Mouse (Mus musculus): ENCODE data around the gene Il11ra1. TPM values are rescaled to one million over a fixed set of nuclear protein-coding genes. Genes with fewer than 3 reads are reported as not detected.

Il11ra1 gene
- polyA plus RNA-seq, 1 experiment from 2014 or later = 83.7 TPM

- Histone ChIP-seq H3K4me1 (replicated peaks; ENCODE audit: control insufficient read depth, insufficient read depth, low read length) (peaks cover 9% of the 10 kb centered on the region), H3K27me3 (ENCODE audit: control insufficient read depth, insufficient read depth, low read length) (no peaks in the 10 kb centered on the region), H3K4me3 (ENCODE audit: low read depth, low read length) (no peak overlapping the region), H3K27ac (ENCODE audit: low read depth, low read length) (no peak overlapping the region), H3K9me3 (ENCODE audit: control insufficient read depth, low read length) (no peaks in the 10 kb centered on the region), H3K36me3 (ENCODE audit: control insufficient read depth, insufficient read depth, low read length) (peaks cover 3% of the 10 kb centered on the region; the same call in 1 of the 2 replicates), H3K9ac (ENCODE audit: low read depth, low read length) (no peak overlapping the region), H3K4me2 (replicated peaks; ENCODE audit: low read depth, low read length) (no peak overlapping the region)
- DNase-seq (ENCODE audit: low spot score) (peak; percentile 56), ATAC-seq (ENCODE audit: low FRiP score) (no peak)
- WGBS = 88% methylated on average over 5 of the region's 5 CpGs
Observed at GRCm38 (mm10) chr4:41715596-41715995, 15.8 kb downstream of the Il11ra1 start.

- DNase-seq (ENCODE audit: low spot score) (no peak), ATAC-seq (ENCODE audit: low FRiP score) (no peak)
- H3K36me3 ChIP-seq (ENCODE audit: control insufficient read depth, insufficient read depth, low read length) = peaks cover 3% of the 10 kb centered on the region; the same call in 1 of the 2 replicates
- H3K9ac ChIP-seq (ENCODE audit: low read depth, low read length) = no peak overlapping the region
- no peak overlapping the region for H3K4me2 ChIP-seq (replicated peaks; ENCODE audit: low read depth, low read length)
- no peak overlapping the region for H3K4me3 ChIP-seq (ENCODE audit: low read depth, low read length)
- no peaks in the 10 kb centered on the region for H3K27me3 ChIP-seq (ENCODE audit: control insufficient read depth, insufficient read depth, low read length)
- H3K9me3 ChIP-seq (ENCODE audit: control insufficient read depth, low read length) = no peaks in the 10 kb centered on the region
- WGBS = 63% methylated on average over 6 of the region's 6 CpGs
- peaks cover 9% of the 10 kb centered on the region for H3K4me1 ChIP-seq (replicated peaks; ENCODE audit: control insufficient read depth, insufficient read depth, low read length)
- H3K27ac ChIP-seq (ENCODE audit: low read depth, low read length) = no peak overlapping the region
Observed at GRCm38 (mm10) chr4:41716834-41717233, 17.0 kb downstream of the Il11ra1 start.

- WGBS = under 1% methylated on average over 27 of the region's 27 CpGs
- H3K27ac ChIP-seq (ENCODE audit: low read depth, low read length) = no peak within 1 kb of the TSS
- no peaks in the 10 kb centered on the region for H3K36me3 ChIP-seq (ENCODE audit: control insufficient read depth, insufficient read depth, low read length)
- H3K27me3 ChIP-seq (ENCODE audit: control insufficient read depth, insufficient read depth, low read length) = peaks cover 30% of the 10 kb centered on the region
- DNase-seq (ENCODE audit: low spot score) (peak; percentile 94), ATAC-seq (ENCODE audit: low FRiP score) (peak; percentile 89)
- H3K9me3 ChIP-seq (ENCODE audit: control insufficient read depth, low read length) = no peaks in the 10 kb centered on the region
- peak within 1 kb of the TSS; percentile 89 for H3K4me3 ChIP-seq (ENCODE audit: low read depth, low read length)
- H3K9ac ChIP-seq (ENCODE audit: low read depth, low read length) = peak within 1 kb of the TSS; percentile 92
- peak within 1 kb of the TSS; percentile 74 for H3K4me2 ChIP-seq (replicated peaks; ENCODE audit: low read depth, low read length)
- peaks cover 11% of the 10 kb centered on the region for H3K4me1 ChIP-seq (replicated peaks; ENCODE audit: control insufficient read depth, insufficient read depth, low read length)
Observed at GRCm38 (mm10) chr4:41722918-41723351, 23.1 kb downstream of the Il11ra1 start, which contains the start of gene Dctn3. Gene Dctn3, minus strand, starts transcription at chr4:41723170.

GRCm38 (mm10) chr4:41726826-41727621 is 27.2 kb downstream of the Il11ra1 start:
- DNase-seq (ENCODE audit: low spot score) = peak; percentile 55
- no peaks in the 10 kb centered on the region for H3K9me3 ChIP-seq (ENCODE audit: control insufficient read depth, low read length)
- peak; percentile 62 for ATAC-seq (ENCODE audit: low FRiP score)
- no peaks in the 10 kb centered on the region for H3K36me3 ChIP-seq (ENCODE audit: control insufficient read depth, insufficient read depth, low read length)
- no peak overlapping the region for H3K4me3 ChIP-seq (ENCODE audit: low read depth, low read length)
- peaks cover 16% of the 10 kb centered on the region for H3K4me1 ChIP-seq (replicated peaks; ENCODE audit: control insufficient read depth, insufficient read depth, low read length)
- no peak overlapping the region for H3K27ac ChIP-seq (ENCODE audit: low read depth, low read length)
- H3K9ac ChIP-seq (ENCODE audit: low read depth, low read length) = no peak overlapping the region; the same call in 1 of the 2 replicates
- H3K27me3 ChIP-seq (ENCODE audit: control insufficient read depth, insufficient read depth, low read length) = peaks cover 66% of the 10 kb centered on the region
- 17% methylated on average over 20 of the region's 20 CpGs for WGBS
- no peak overlapping the region for H3K4me2 ChIP-seq (replicated peaks; ENCODE audit: low read depth, low read length)

- no peak for ATAC-seq (ENCODE audit: low FRiP score)
- peak; percentile 57 for DNase-seq (ENCODE audit: low spot score)
- Histone ChIP-seq H3K9ac (ENCODE audit: low read depth, low read length) (0 out of 2 replicates have a peak within 1 kb of the TSS, but pooled peaks have one; percentile 15), H3K4me1 (replicated peaks; ENCODE audit: control insufficient read depth, insufficient read depth, low read length) (peaks cover 8% of the 10 kb centered on the region), H3K9me3 (ENCODE audit: control insufficient read depth, low read length) (no peaks in the 10 kb centered on the region), H3K36me3 (ENCODE audit: control insufficient read depth, insufficient read depth, low read length) (no peaks in the 10 kb centered on the region), H3K27me3 (ENCODE audit: control insufficient read depth, insufficient read depth, low read length) (peaks cover 53% of the 10 kb centered on the region), H3K27ac (ENCODE audit: low read depth, low read length) (no peak within 1 kb of the TSS), H3K4me2 (replicated peaks; ENCODE audit: low read depth, low read length) (peak within 1 kb of the TSS; percentile 67), H3K4me3 (ENCODE audit: low read depth, low read length) (peak within 1 kb of the TSS; percentile 23)
- 3% methylated on average over 46 of the region's 50 CpGs for WGBS
Observed at GRCm38 (mm10) chr4:41731052-41731765, 31.4 kb downstream of the Il11ra1 start, which contains the start of gene Arid3c. Gene Arid3c, minus strand, starts transcription at chr4:41731142.

GRCm38 (mm10) chr4:41737602-41738255 is 37.9 kb downstream of the Il11ra1 start:
- no peak for ATAC-seq (ENCODE audit: low FRiP score)
- Histone ChIP-seq H3K27ac (ENCODE audit: low read depth, low read length) (no peak overlapping the region), H3K4me1 (replicated peaks; ENCODE audit: control insufficient read depth, insufficient read depth, low read length) (no peaks in the 10 kb centered on the region), H3K4me3 (ENCODE audit: low read depth, low read length) (no peak overlapping the region), H3K36me3 (ENCODE audit: control insufficient read depth, insufficient read depth, low read length) (0 out of 2 replicates have a peak, but pooled peaks cover 4% of the 10 kb centered on the region), H3K4me2 (replicated peaks; ENCODE audit: low read depth, low read length) (no peak overlapping the region), H3K27me3 (ENCODE audit: control insufficient read depth, insufficient read depth, low read length) (peaks cover 4% of the 10 kb centered on the region; the same call in 1 of the 2 replicates), H3K9ac (ENCODE audit: low read depth, low read length) (no peak overlapping the region), H3K9me3 (ENCODE audit: control insufficient read depth, low read length) (no peaks in the 10 kb centered on the region)
- 58% methylated on average over 8 of the region's 8 CpGs for WGBS
- DNase-seq (ENCODE audit: low spot score) = peak; percentile 77

- Histone ChIP-seq H3K4me1 (replicated peaks; ENCODE audit: control insufficient read depth, insufficient read depth, low read length) (no peaks in the 10 kb centered on the region), H3K27me3 (ENCODE audit: control insufficient read depth, insufficient read depth, low read length) (peaks cover under 1% of the 10 kb centered on the region; the same call in 1 of the 2 replicates), H3K27ac (ENCODE audit: low read depth, low read length) (no peak overlapping the region), H3K4me2 (replicated peaks; ENCODE audit: low read depth, low read length) (no peak overlapping the region), H3K9me3 (ENCODE audit: control insufficient read depth, low read length) (no peaks in the 10 kb centered on the region), H3K9ac (ENCODE audit: low read depth, low read length) (no peak overlapping the region), H3K36me3 (ENCODE audit: control insufficient read depth, insufficient read depth, low read length) (0 out of 2 replicates have a peak, but pooled peaks cover 4% of the 10 kb centered on the region), H3K4me3 (ENCODE audit: low read depth, low read length) (no peak overlapping the region)
- WGBS = 63% methylated on average over 1 of the region's 1 CpGs
- DNase-seq (ENCODE audit: low spot score) (no peak), ATAC-seq (ENCODE audit: low FRiP score) (no peak)
Observed at GRCm38 (mm10) chr4:41738256-41738603, 38.4 kb downstream of the Il11ra1 start.

- no peaks in the 10 kb centered on the region for H3K4me1 ChIP-seq (replicated peaks; ENCODE audit: control insufficient read depth, insufficient read depth, low read length)
- DNase-seq (ENCODE audit: low spot score) (no peak), ATAC-seq (ENCODE audit: low FRiP score) (no peak)
- WGBS = 95% methylated on average over 13 of the region's 13 CpGs
- H3K36me3 ChIP-seq (ENCODE audit: control insufficient read depth, insufficient read depth, low read length) = 0 out of 2 replicates have a peak, but pooled peaks cover 4% of the 10 kb centered on the region
- no peak overlapping the region for H3K4me3 ChIP-seq (ENCODE audit: low read depth, low read length)
- H3K9ac ChIP-seq (ENCODE audit: low read depth, low read length) = no peak overlapping the region
- no peak overlapping the region for H3K4me2 ChIP-seq (replicated peaks; ENCODE audit: low read depth, low read length)
- no peak overlapping the region for H3K27ac ChIP-seq (ENCODE audit: low read depth, low read length)
- no peaks in the 10 kb centered on the region for H3K27me3 ChIP-seq (ENCODE audit: control insufficient read depth, insufficient read depth, low read length)
- H3K9me3 ChIP-seq (ENCODE audit: control insufficient read depth, low read length) = no peaks in the 10 kb centered on the region
Observed at GRCm38 (mm10) chr4:41739260-41739659, 39.5 kb downstream of the Il11ra1 start.
